Mouse (Mus musculus): ENCODE measurements around the gene Id3. TPM values are rescaled to one million over a fixed set of nuclear protein-coding genes. Genes with fewer than 3 reads are reported as not detected.
"Not testable (repeated sequence)": the region's sequence is repeated elsewhere in the genome, so short reads cannot be mapped to it uniquely, and the experiment has no call there.

Gene Id3
- total RNA-seq (2014; rRNA removed) (204 and 344 TPM in 2 replicates), polyA plus RNA-seq (2015; fragmentation: Nextera tagmentation; extraction: Ambion mirVana) (253 and 254 TPM in 2 replicates)

GRCm38 (mm10) chr4:136143193-136143976, at the start of gene Id3:
Gene Id3, plus strand, starts transcription at chr4:136143497.
- peak within 1 kb of the TSS; percentile 80 for H3K27ac ChIP-seq
- H3K4me2 ChIP-seq (ENCODE audit: low read depth, low read length): peak within 1 kb of the TSS; percentile 62
- under 1% methylated on average over 39 of the region's 39 CpGs for WGBS
- no peaks in the 10 kb centered on the region for H3K9me3 ChIP-seq (ENCODE audit: low read length)
- H3K9ac ChIP-seq (replicated peaks; ENCODE audit: low read length): peak within 1 kb of the TSS; percentile 70
- peaks cover 19% of the 10 kb centered on the region for H3K27me3 ChIP-seq (ENCODE audit: insufficient read depth, low read length)
- ATAC-seq (peak; percentile 85), DNase-seq (ENCODE audit: low spot score) (peak; percentile 88)
- TF ChIP-seq CTCF (IDR thresholded peaks at IDR 0.05; ENCODE audit: low read depth): no peak
- H3K4me1 ChIP-seq (ENCODE audit: insufficient read depth, low read length): peaks cover 15% of the 10 kb centered on the region; the same call in 1 of the 2 replicates
- H3K4me3 ChIP-seq (ENCODE audit: low read length): peak within 1 kb of the TSS; percentile 55
- no peaks in the 10 kb centered on the region for H3K36me3 ChIP-seq (ENCODE audit: insufficient read depth, low read length)

GRCm38 (mm10) chr4:136094519-136095219, 48.6 kb upstream of the Id3 start:
- H3K9ac ChIP-seq (replicated peaks; ENCODE audit: low read length): no peak overlapping the region
- ATAC-seq (peak; percentile 95), DNase-seq (ENCODE audit: low spot score) (peak; percentile 89)
- H3K4me1 ChIP-seq (ENCODE audit: insufficient read depth, low read length): no peaks in the 10 kb centered on the region
- H3K27ac ChIP-seq: peak overlapping the region; percentile 74
- no peak overlapping the region for H3K4me2 ChIP-seq (ENCODE audit: low read depth, low read length)
- no peaks in the 10 kb centered on the region for H3K27me3 ChIP-seq (ENCODE audit: insufficient read depth, low read length)
- H3K9me3 ChIP-seq (ENCODE audit: low read length): no peaks in the 10 kb centered on the region
- TF ChIP-seq CTCF (IDR thresholded peaks at IDR 0.05; ENCODE audit: low read depth): no peak
- WGBS: 42% methylated on average over 18 of the region's 18 CpGs
- no peaks in the 10 kb centered on the region for H3K36me3 ChIP-seq (ENCODE audit: insufficient read depth, low read length)
- H3K4me3 ChIP-seq (ENCODE audit: low read length): no peak overlapping the region

- peak overlapping the region; percentile 74 for H3K27ac ChIP-seq
- H3K9ac ChIP-seq (replicated peaks; ENCODE audit: low read length): no peak overlapping the region
- no peaks in the 10 kb centered on the region for H3K9me3 ChIP-seq (ENCODE audit: low read length)
- TF ChIP-seq CTCF (IDR thresholded peaks at IDR 0.05; ENCODE audit: low read depth): no peak
- H3K36me3 ChIP-seq (ENCODE audit: insufficient read depth, low read length): no peaks in the 10 kb centered on the region
- 77% methylated on average over 9 of the region's 9 CpGs for WGBS
- ATAC-seq (no peak), DNase-seq (ENCODE audit: low spot score) (no peak)
- H3K27me3 ChIP-seq (ENCODE audit: insufficient read depth, low read length): no peaks in the 10 kb centered on the region
- no peak overlapping the region for H3K4me2 ChIP-seq (ENCODE audit: low read depth, low read length)
- H3K4me1 ChIP-seq (ENCODE audit: insufficient read depth, low read length): no peaks in the 10 kb centered on the region
- no peak overlapping the region for H3K4me3 ChIP-seq (ENCODE audit: low read length)
Measured at GRCm38 (mm10) chr4:136095490-136096105, 47.7 kb upstream of the Id3 start.

- ATAC-seq: no peak
- H3K27ac ChIP-seq: no peak overlapping the region
- no peaks in the 10 kb centered on the region for H3K27me3 ChIP-seq (ENCODE audit: insufficient read depth, low read length)
- no peak overlapping the region for H3K4me2 ChIP-seq (ENCODE audit: low read depth, low read length)
- WGBS: 80% methylated on average over 11 of the region's 11 CpGs
- no peak overlapping the region for H3K4me3 ChIP-seq (ENCODE audit: low read length)
- DNase-seq (ENCODE audit: low spot score): no peak
- no peaks in the 10 kb centered on the region for H3K9me3 ChIP-seq (ENCODE audit: low read length)
- no peak overlapping the region for H3K9ac ChIP-seq (replicated peaks; ENCODE audit: low read length)
- no peak for TF ChIP-seq CTCF (IDR thresholded peaks at IDR 0.05; ENCODE audit: low read depth)
- H3K4me1 ChIP-seq (ENCODE audit: insufficient read depth, low read length): no peaks in the 10 kb centered on the region
- H3K36me3 ChIP-seq (ENCODE audit: insufficient read depth, low read length): no peaks in the 10 kb centered on the region
Measured at GRCm38 (mm10) chr4:136096446-136097113, 46.7 kb upstream of the Id3 start.

- no peaks in the 10 kb centered on the region for H3K9me3 ChIP-seq (ENCODE audit: low read length)
- no peak for TF ChIP-seq CTCF (IDR thresholded peaks at IDR 0.05; ENCODE audit: low read depth)
Measured at GRCm38 (mm10) chr4:136098446-136098845, 44.9 kb upstream of the Id3 start.

GRCm38 (mm10) chr4:136100396-136101070, 42.8 kb upstream of the Id3 start:
- 0 out of 2 replicates have a peak, but pooled peaks cover 6% of the 10 kb centered on the region for H3K4me1 ChIP-seq (ENCODE audit: insufficient read depth, low read length)
- H3K36me3 ChIP-seq (ENCODE audit: insufficient read depth, low read length): no peaks in the 10 kb centered on the region
- WGBS: 75% methylated on average over 12 of the region's 12 CpGs
- no peak overlapping the region for H3K4me3 ChIP-seq (ENCODE audit: low read length)
- H3K27ac ChIP-seq: no peak overlapping the region
- H3K4me2 ChIP-seq (ENCODE audit: low read depth, low read length): no peak overlapping the region
- H3K9ac ChIP-seq (replicated peaks; ENCODE audit: low read length): no peak overlapping the region
- no peak for DNase-seq (ENCODE audit: low spot score)
- no peaks in the 10 kb centered on the region for H3K27me3 ChIP-seq (ENCODE audit: insufficient read depth, low read length)
- ATAC-seq: no peak
- H3K9me3 ChIP-seq (ENCODE audit: low read length): no peaks in the 10 kb centered on the region
- no peak for TF ChIP-seq CTCF (IDR thresholded peaks at IDR 0.05; ENCODE audit: low read depth)

More at GRCm38 (mm10) chr4:136098446-136098845, 44.9 kb upstream of the Id3 start:
- Histone ChIP-seq H3K27me3 (ENCODE audit: insufficient read depth, low read length) (no peaks in the 10 kb centered on the region), H3K4me1 (ENCODE audit: insufficient read depth, low read length) (no peaks in the 10 kb centered on the region), H3K36me3 (ENCODE audit: insufficient read depth, low read length) (no peaks in the 10 kb centered on the region), H3K9ac (replicated peaks; ENCODE audit: low read length) (no peak overlapping the region), H3K4me3 (ENCODE audit: low read length) (no peak overlapping the region), H3K27ac (no peak overlapping the region), H3K4me2 (ENCODE audit: low read depth, low read length) (no peak overlapping the region)
- DNase-seq (ENCODE audit: low spot score) (no peak), ATAC-seq (no peak)
- 94% methylated on average over 3 of the region's 3 CpGs for WGBS

- not testable (repeated sequence) for H3K27me3 ChIP-seq (ENCODE audit: insufficient read depth, low read length); H3K36me3 ChIP-seq (ENCODE audit: insufficient read depth, low read length); H3K4me2 ChIP-seq (ENCODE audit: low read depth, low read length); DNase-seq (ENCODE audit: low spot score); H3K4me3 ChIP-seq (ENCODE audit: low read length); ATAC-seq; H3K4me1 ChIP-seq (ENCODE audit: insufficient read depth, low read length); H3K9ac ChIP-seq (replicated peaks; ENCODE audit: low read length); H3K27ac ChIP-seq; H3K9me3 ChIP-seq (ENCODE audit: low read length)
- 92% methylated on average over 4 of the region's 4 CpGs for WGBS
Measured at GRCm38 (mm10) chr4:136101753-136102152, 41.5 kb upstream of the Id3 start.
